Mouse (Mus musculus): ENCODE data around the gene Exoc4. TPM values are rescaled to one million over a fixed set of nuclear protein-coding genes. Genes with fewer than 3 reads are reported as not detected.

Exoc4 gene
- polyA plus RNA-seq, 1 experiment from 2014 or later: 8.8 TPM

DNA sequence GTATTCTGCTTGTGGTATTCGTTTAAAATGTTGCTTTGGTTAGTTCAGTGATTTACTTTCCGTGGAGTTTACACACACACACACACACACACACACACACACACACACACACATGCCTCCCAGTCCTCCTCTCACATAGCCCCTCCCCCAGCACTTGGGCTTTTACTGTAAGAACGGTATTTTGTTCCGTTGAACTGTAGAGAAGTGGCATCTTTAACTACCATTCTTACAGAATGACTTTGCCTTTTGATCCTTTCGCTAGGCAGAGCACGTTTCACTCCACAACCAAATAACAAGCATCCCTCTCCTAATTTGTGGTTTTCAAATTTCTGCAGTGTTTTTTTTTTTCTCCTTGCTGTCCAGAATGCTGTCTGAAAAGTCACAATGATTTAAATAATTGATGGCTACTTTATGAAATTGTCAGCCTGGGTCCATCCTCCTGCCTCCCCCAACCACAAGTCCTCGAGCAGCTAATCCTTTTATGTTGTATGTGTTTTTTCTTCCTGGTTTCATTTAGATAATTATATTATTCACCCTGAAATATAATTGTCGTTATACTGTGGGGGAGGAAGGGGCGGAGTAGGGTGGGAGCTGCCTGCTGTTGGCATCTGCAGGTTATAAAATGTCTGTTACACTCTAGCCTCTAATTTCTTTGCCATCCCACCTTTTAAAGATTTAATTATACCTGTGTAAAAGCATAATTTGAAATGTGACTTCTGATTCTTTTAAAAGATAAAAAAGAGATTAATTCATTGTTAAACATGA is 523.8 kb downstream of the Exoc4 start:
- WGBS: 67% methylated on average over 9 of the region's 9 CpGs
- no peak for ATAC-seq
- TF ChIP-seq CTCF (IDR thresholded peaks at IDR 0.05; ENCODE audit: low read depth): no peak
- Histone ChIP-seq H3K27ac (ENCODE audit: low read depth, low read length) (no peak overlapping the region), H3K9me3 (ENCODE audit: control insufficient read depth) (no peaks in the 10 kb centered on the region), H3K27me3 (replicated peaks; ENCODE audit: control insufficient read depth, insufficient read depth, low read length) (no peaks in the 10 kb centered on the region), H3K4me2 (replicated peaks; ENCODE audit: low read depth) (no peak overlapping the region), H3K4me1 (replicated peaks; ENCODE audit: control insufficient read depth, insufficient read depth, low read length) (no peaks in the 10 kb centered on the region), H3K36me3 (ENCODE audit: control insufficient read depth, insufficient read depth) (no peaks in the 10 kb centered on the region), H3K9ac (ENCODE audit: low read depth, low read length) (no peak overlapping the region), H3K4me3 (ENCODE audit: low read depth, low read length) (no peak overlapping the region)

DNA sequence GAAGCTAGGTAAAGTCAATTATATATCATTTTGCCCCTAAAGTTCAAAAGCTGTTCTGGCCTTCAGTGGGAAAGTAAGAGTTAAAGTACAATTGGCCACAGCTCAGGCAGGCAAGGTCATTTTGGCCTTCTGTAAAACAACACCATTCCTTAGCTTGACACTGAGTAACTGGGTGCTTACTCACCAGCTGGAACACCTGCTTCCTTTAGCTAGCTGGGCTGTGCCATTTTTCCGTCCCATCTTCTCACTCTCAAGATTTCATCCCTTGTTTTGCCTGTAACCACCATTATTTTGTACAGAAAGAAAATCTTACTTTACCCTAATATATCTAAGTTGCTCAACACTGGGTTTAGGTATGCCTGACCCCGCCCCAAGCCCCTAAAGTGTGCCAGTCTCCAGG is 543.7 kb downstream of the Exoc4 start:
- no peak overlapping the region for H3K27ac ChIP-seq (ENCODE audit: low read depth, low read length)
- no peaks in the 10 kb centered on the region for H3K27me3 ChIP-seq (replicated peaks; ENCODE audit: control insufficient read depth, insufficient read depth, low read length)
- H3K4me2 ChIP-seq (replicated peaks; ENCODE audit: low read depth): no peak overlapping the region
- H3K9ac ChIP-seq (ENCODE audit: low read depth, low read length): no peak overlapping the region
- no peak for ATAC-seq
- H3K4me3 ChIP-seq (ENCODE audit: low read depth, low read length): no peak overlapping the region
- no peaks in the 10 kb centered on the region for H3K4me1 ChIP-seq (replicated peaks; ENCODE audit: control insufficient read depth, insufficient read depth, low read length)
- 82% methylated on average over 2 of the region's 2 CpGs for WGBS
- H3K9me3 ChIP-seq (ENCODE audit: control insufficient read depth): no peaks in the 10 kb centered on the region
- TF ChIP-seq CTCF (IDR thresholded peaks at IDR 0.05; ENCODE audit: low read depth): no peak
- no peaks in the 10 kb centered on the region for H3K36me3 ChIP-seq (ENCODE audit: control insufficient read depth, insufficient read depth)

DNA sequence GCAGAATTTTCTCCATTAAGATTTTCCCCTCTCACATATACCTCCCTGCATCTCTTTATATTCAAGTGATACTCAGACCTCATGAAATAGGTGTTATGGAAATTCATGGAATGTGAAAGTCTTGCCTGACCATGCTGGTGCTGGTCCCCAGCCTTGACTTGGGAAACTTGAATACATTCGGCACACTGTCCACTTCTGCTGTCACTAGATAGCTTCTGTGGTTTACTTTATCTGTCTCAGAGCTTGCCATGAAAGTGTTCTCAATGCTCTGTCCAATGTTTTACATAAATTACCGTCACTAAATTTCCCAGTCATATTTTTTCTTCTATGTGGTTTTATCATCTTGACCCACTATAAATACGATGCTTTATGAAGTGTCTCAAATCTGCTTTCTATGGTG is 552.4 kb downstream of the Exoc4 start:
- no peak for ATAC-seq
- no peaks in the 10 kb centered on the region for H3K4me1 ChIP-seq (replicated peaks; ENCODE audit: control insufficient read depth, insufficient read depth, low read length)
- H3K9me3 ChIP-seq (ENCODE audit: control insufficient read depth): no peaks in the 10 kb centered on the region
- no peak overlapping the region for H3K9ac ChIP-seq (ENCODE audit: low read depth, low read length)
- H3K4me2 ChIP-seq (replicated peaks; ENCODE audit: low read depth): no peak overlapping the region
- no peaks in the 10 kb centered on the region for H3K36me3 ChIP-seq (ENCODE audit: control insufficient read depth, insufficient read depth)
- TF ChIP-seq CTCF (IDR thresholded peaks at IDR 0.05; ENCODE audit: low read depth): no peak
- WGBS: 90% methylated on average over 3 of the region's 3 CpGs
- no peak overlapping the region for H3K27ac ChIP-seq (ENCODE audit: low read depth, low read length)
- no peaks in the 10 kb centered on the region for H3K27me3 ChIP-seq (replicated peaks; ENCODE audit: control insufficient read depth, insufficient read depth, low read length)
- H3K4me3 ChIP-seq (ENCODE audit: low read depth, low read length): no peak overlapping the region

DNA sequence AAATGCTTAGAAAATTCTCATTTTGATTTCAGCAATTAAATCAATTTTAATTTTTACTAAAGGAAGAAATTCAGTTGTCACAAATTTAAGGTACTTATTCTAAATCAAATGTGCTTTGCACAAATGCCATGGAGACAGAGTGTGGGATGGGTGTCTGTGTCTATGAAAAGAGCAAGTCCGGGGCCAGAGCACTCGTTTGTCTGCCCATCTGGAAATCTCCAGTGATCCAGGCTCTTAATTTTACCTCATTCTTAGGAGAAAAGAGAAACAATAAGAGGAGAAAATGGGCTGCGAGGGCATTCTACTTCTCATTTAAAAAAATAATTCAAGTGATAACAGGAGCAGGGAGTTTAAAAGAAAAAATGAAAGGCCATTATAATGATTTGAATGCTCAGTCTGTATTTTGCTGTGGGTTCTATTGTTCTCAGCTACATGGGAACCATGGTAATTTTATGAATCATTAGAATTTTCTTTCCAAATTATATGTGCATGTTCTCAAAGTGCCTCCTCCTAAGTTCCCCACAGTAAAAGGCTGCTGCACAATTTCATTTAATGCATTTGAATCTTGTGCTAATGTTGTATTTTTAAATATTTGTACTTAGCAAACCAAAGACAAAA is 554.7 kb downstream of the Exoc4 start:
- Histone ChIP-seq H3K9ac (ENCODE audit: low read depth, low read length) (no peak overlapping the region), H3K4me3 (ENCODE audit: low read depth, low read length) (no peak overlapping the region), H3K4me2 (replicated peaks; ENCODE audit: low read depth) (no peak overlapping the region), H3K36me3 (ENCODE audit: control insufficient read depth, insufficient read depth) (no peaks in the 10 kb centered on the region), H3K27me3 (replicated peaks; ENCODE audit: control insufficient read depth, insufficient read depth, low read length) (no peaks in the 10 kb centered on the region), H3K4me1 (replicated peaks; ENCODE audit: control insufficient read depth, insufficient read depth, low read length) (no peaks in the 10 kb centered on the region), H3K9me3 (ENCODE audit: control insufficient read depth) (no peaks in the 10 kb centered on the region), H3K27ac (ENCODE audit: low read depth, low read length) (no peak overlapping the region)
- WGBS: 82% methylated on average over 3 of the region's 3 CpGs
- no peak for TF ChIP-seq CTCF (IDR thresholded peaks at IDR 0.05; ENCODE audit: low read depth)
- ATAC-seq: no peak

DNA sequence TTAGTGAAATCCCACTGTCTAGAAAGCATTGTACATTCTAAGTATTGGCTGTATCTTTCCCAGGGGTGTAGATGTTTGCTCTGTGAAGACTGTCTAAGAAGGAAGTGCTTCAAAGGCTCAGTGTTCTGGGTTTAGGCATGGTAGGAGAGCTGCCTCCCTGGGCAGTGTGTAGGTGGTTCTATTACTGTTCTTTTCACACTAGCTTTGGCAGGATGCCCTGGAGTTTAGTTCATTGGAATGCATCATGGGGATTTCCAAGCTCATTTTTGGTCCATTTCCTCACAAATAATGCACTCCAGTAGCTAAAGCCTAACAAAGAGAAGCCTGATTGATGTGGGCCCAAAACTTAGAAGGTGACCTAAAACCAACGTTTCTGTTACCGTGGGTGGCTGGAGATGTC is 555.9 kb downstream of the Exoc4 start:
- Histone ChIP-seq H3K27me3 (replicated peaks; ENCODE audit: control insufficient read depth, insufficient read depth, low read length) (no peaks in the 10 kb centered on the region), H3K4me2 (replicated peaks; ENCODE audit: low read depth) (no peak overlapping the region), H3K9ac (ENCODE audit: low read depth, low read length) (no peak overlapping the region), H3K27ac (ENCODE audit: low read depth, low read length) (no peak overlapping the region), H3K36me3 (ENCODE audit: control insufficient read depth, insufficient read depth) (no peaks in the 10 kb centered on the region), H3K4me3 (ENCODE audit: low read depth, low read length) (no peak overlapping the region), H3K9me3 (ENCODE audit: control insufficient read depth) (no peaks in the 10 kb centered on the region), H3K4me1 (replicated peaks; ENCODE audit: control insufficient read depth, insufficient read depth, low read length) (no peaks in the 10 kb centered on the region)
- 74% methylated on average over 2 of the region's 2 CpGs for WGBS
- no peak for ATAC-seq
- TF ChIP-seq CTCF (IDR thresholded peaks at IDR 0.05; ENCODE audit: low read depth): no peak

DNA sequence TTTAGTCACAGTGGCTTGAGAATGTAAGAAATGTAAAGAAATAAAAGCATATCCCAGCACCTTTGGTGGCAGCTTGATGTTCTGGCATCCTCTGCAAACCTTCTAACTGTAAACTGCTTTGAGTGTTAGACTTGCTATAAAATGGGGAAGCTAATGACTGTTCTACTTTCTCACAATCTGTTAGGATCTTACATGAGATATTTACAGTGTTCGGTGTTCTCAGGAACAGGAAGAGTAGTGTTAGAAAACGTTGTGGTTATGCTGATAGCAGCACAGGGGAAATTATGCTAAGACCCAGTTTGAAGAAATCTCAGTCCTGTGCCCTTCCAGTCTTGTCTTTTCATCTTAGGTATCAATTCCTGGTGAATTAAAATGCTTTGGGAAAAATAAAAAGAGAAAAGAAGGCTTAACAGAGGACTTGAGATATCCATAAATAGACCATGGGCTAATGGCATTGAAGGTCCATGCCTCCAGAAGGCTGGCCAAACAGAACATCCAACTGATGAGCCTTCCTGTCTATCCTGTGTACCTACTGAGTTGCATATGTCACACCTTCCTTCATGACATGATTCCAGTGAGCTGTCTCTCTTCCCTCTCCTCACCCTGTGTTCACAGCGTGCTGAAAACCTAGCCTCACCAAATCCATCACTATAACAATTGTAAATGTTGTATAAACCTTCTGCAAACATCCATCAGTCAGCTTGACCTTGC is 557.3 kb downstream of the Exoc4 start:
- WGBS: 61% methylated on average over 3 of the region's 3 CpGs
- Histone ChIP-seq H3K27me3 (replicated peaks; ENCODE audit: control insufficient read depth, insufficient read depth, low read length) (no peaks in the 10 kb centered on the region), H3K9ac (ENCODE audit: low read depth, low read length) (no peak overlapping the region), H3K9me3 (ENCODE audit: control insufficient read depth) (no peaks in the 10 kb centered on the region), H3K27ac (ENCODE audit: low read depth, low read length) (no peak overlapping the region), H3K4me3 (ENCODE audit: low read depth, low read length) (no peak overlapping the region), H3K4me1 (replicated peaks; ENCODE audit: control insufficient read depth, insufficient read depth, low read length) (no peaks in the 10 kb centered on the region), H3K4me2 (replicated peaks; ENCODE audit: low read depth) (no peak overlapping the region), H3K36me3 (ENCODE audit: control insufficient read depth, insufficient read depth) (no peaks in the 10 kb centered on the region)
- no peak for TF ChIP-seq CTCF (IDR thresholded peaks at IDR 0.05; ENCODE audit: low read depth)
- no peak for ATAC-seq
